13 mouse cellular contexts compared by ENCODE assay signal in genomic region chr10:42635046-42635445, GRCm38 (mm10). TPM values are rescaled to one million over a fixed set of nuclear protein-coding genes. Genes with fewer than 3 reads are reported as not detected.
DNase-seq lines count a peak whose midpoint lies in the region; ATAC-seq lines count a peak whose summit lies in the region.
"Had no signal": no experiment of that assay in that cellular context is flagged by ENCODE, and none has a peak within 500 bp of the region (broad histone marks: within the 10 kb centered on the region; RNA-seq: fewer than 3 reads in every experiment).

No protein-coding gene starts in this region.

- H3K4me2 ChIP-seq in heart, embryonic 13.5 days: peak overlapping the region; percentile 66
- peak overlapping the region; percentile 75 for H3K4me2 ChIP-seq in forebrain, embryonic 15.5 days (replicated peaks)

- no peaks in the 10 kb centered on the region for H3K9me3 ChIP-seq in heart, embryonic 13.5 days
- H3K9me3 ChIP-seq in megakaryocyte, embryonic 14.5 days: peaks cover 8% of the 10 kb centered on the region
- no peaks in the 10 kb centered on the region for H3K9me3 ChIP-seq in forebrain, embryonic 15.5 days

- DNase-seq in heart, adult 18-20 months: no peak
- peak; percentile 33 for DNase-seq in naive thymus-derived CD4-positive, alpha-beta T cell, adult 2 months (ENCODE audit: low read depth)
- DNase-seq in left cerebral cortex, adult 11 months (ENCODE audit: low spot score): no peak
- DNase-seq in frontal cortex, postnatal 10 days (ENCODE audit: low spot score in 2 of 2): no peak
- DNase-seq: lung, adult 2 months had no signal

- peaks cover 46% of the 10 kb centered on the region for H3K4me1 ChIP-seq in heart, embryonic 13.5 days
- H3K4me1 ChIP-seq in megakaryocyte, embryonic 14.5 days: peaks cover 64% of the 10 kb centered on the region
- peaks cover 69% of the 10 kb centered on the region for H3K4me1 ChIP-seq in forebrain, embryonic 15.5 days

- H3K4me3 ChIP-seq in heart, embryonic 13.5 days: peak overlapping the region; percentile 38
- peak overlapping the region; percentile 87 for H3K4me3 ChIP-seq in megakaryocyte, embryonic 14.5 days (replicated peaks)
- peak overlapping the region; percentile 40 for H3K4me3 ChIP-seq in forebrain, embryonic 15.5 days
- H3K4me3 ChIP-seq: myocyte had no signal

- H3K9ac ChIP-seq in heart, embryonic 13.5 days: no peak overlapping the region
- H3K9ac ChIP-seq in forebrain, embryonic 15.5 days (replicated peaks): 0 out of 2 replicates have a peak overlapping the region, but pooled peaks have one; percentile 6

- H3K27ac ChIP-seq in heart, embryonic 13.5 days (replicated peaks): no peak overlapping the region
- H3K27ac ChIP-seq in forebrain, embryonic 15.5 days (replicated peaks): peak overlapping the region; percentile 66

- 2% methylated on average over 11 of the region's 11 CpGs for WGBS in heart, embryonic 13.5 days
- 9% methylated on average over 10 of the region's 11 CpGs for WGBS in forebrain, embryonic 15.5 days

- no peaks in the 10 kb centered on the region for H3K36me3 ChIP-seq in heart, embryonic 13.5 days
- H3K36me3 ChIP-seq in megakaryocyte, embryonic 14.5 days (replicated peaks; ENCODE audit: low read length): no peaks in the 10 kb centered on the region
- H3K36me3 ChIP-seq in forebrain, embryonic 15.5 days: no peaks in the 10 kb centered on the region

- ATAC-seq in heart, embryonic 13.5 days (ENCODE audit: extremely low read depth, insufficient number of reproducible peaks, low FRiP score, low TSS enrichment): no peak
- no peak for ATAC-seq in megakaryocyte, adult 5-6 weeks (ENCODE audit: poor library complexity, severe bottlenecking)
- no peak for ATAC-seq in forebrain, embryonic 15.5 days (replicated peaks)

- peaks cover 89% of the 10 kb centered on the region for H3K27me3 ChIP-seq in heart, embryonic 13.5 days (replicated peaks)
- peaks cover 86% of the 10 kb centered on the region for H3K27me3 ChIP-seq in megakaryocyte, embryonic 14.5 days (replicated peaks)
- H3K27me3 ChIP-seq in forebrain, embryonic 15.5 days: peaks cover 3% of the 10 kb centered on the region; the same call in 1 of the 2 replicates
- H3K27me3 ChIP-seq: CH12.LX had no signal

RNA-seq across cellular contexts. Expression of gene Ostm1, which starts 51.4 kb away (rescaled TPM):
- 19.2 and 19.5 TPM in 2 replicates for polyA plus RNA-seq in heart, embryonic 13.5 days (2015; fragmentation: Nextera tagmentation; extraction: Ambion mirVana)
- 10 to 100 TPM; 21.2 to 22.7 TPM for total RNA-seq in heart, adult 18-20 months (2021)
- 7.5 and 13.0 TPM in 2 replicates for polyA plus RNA-seq in megakaryocyte, embryonic 14.5 days (2012; ENCODE audit: insufficient read depth, low replicate concordance)
- 63.0 and 70.6 TPM in 2 replicates for total RNA-seq in megakaryocyte, adult 5-6 weeks (2015)
- 80.5 and 83.1 TPM in 2 replicates for total RNA-seq in megakaryocyte, adult 5-6 weeks (2017)
- 50.8 and 51.5 TPM in 2 replicates for polyA plus RNA-seq in forebrain, embryonic 15.5 days (2015; fragmentation: Nextera tagmentation; extraction: Ambion mirVana)

RNA-seq across cellular contexts. Expression of gene Nr2e1, which starts 51.6 kb away (rescaled TPM):
- not detected in 2 replicates for polyA plus RNA-seq in heart, embryonic 13.5 days (2015; fragmentation: Nextera tagmentation; extraction: Ambion mirVana)
- total RNA-seq in heart, adult 18-20 months (2021): not detected
- not detected in 2 replicates for polyA plus RNA-seq in megakaryocyte, embryonic 14.5 days (2012; ENCODE audit: insufficient read depth, low replicate concordance)
- not detected in 2 replicates for total RNA-seq in megakaryocyte, adult 5-6 weeks (2015)
- not detected in 2 replicates for total RNA-seq in megakaryocyte, adult 5-6 weeks (2017)
- polyA plus RNA-seq in forebrain, embryonic 15.5 days (2015; fragmentation: Nextera tagmentation; extraction: Ambion mirVana): 35.4 and 40.5 TPM in 2 replicates
- total RNA-seq: CH12.LX; gastrocnemius, adult 18-20 months had no signal
- polyA plus RNA-seq: lung, adult 2 months; myocyte; stomach, embryonic 16.5 days had no signal

Comparison
In these comparisons a context has a peak if more than half of its experiments do, and no peak if none do; other contexts are left out.
1. RNA of gene Nr2e1, which starts 51.6 kb away (polyA plus RNA-seq): 35.4 to 40.5 TPM in forebrain, embryonic 15.5 days; not detected in heart, embryonic 13.5 days and not detected in megakaryocyte, embryonic 14.5 days; every median in the first group is over 10 times any median in the second.
2. Peak in every context shown above with its lines, with median percentiles within 50 percentile points of each other: H3K4me3 ChIP-seq.